Mouse (Mus musculus): ENCODE measurements at regions not wholly inside any gene's neighbourhood (a gene's known extent, or its start where the extent isn't known, plus 50 kb on each side); places are given as distances from the start of the nearest gene placed in this dataset.
"Not testable (repeated sequence)": the region's sequence is repeated elsewhere in the genome, so short reads cannot be mapped to it uniquely, and the experiment has no call there.

DNA sequence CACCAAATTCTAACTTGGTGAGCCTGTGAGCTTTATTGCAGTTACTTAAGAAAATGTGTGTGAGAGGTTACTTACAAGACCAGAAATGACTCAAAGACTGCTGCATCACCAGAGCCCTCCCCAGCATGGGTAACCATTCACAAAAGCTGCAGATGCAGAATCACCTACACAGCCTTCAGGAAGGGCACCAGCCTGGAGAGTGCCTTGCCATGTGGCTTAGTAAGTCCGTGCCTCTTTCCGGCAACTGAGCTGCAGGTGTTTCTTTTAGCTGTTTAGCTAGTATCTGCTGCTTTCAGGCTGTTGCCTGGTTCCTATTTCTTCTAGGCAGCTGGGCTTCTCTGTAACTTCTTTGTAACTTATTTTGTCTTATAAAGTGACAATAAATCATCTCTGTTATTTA lies 213.2 kb upstream of the Stxbp6 start:
- DNase-seq (ENCODE audit: low spot score) = no peak

DNA sequence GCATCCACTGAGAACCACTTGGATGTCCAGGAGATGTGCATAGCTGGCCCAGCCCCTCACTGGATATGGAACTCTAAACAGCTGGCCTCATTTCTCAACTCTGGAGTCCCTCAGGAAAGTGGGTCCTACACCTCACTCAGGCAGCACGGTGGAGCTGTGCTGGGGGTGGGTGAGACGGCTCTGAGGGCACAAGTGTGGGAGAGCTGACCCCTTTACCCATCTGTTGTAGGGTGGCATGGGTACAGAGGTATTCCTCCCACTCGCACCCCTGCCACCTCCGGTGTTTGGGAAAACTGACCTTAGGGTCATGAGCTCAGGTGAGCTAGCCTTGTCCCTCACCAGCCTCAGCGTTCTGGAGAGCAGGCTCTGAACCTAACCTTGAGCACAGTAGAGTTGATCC lies 181.8 kb upstream of the Stxbp6 start:
- DNase-seq (ENCODE audit: low spot score) = no peak

DNA sequence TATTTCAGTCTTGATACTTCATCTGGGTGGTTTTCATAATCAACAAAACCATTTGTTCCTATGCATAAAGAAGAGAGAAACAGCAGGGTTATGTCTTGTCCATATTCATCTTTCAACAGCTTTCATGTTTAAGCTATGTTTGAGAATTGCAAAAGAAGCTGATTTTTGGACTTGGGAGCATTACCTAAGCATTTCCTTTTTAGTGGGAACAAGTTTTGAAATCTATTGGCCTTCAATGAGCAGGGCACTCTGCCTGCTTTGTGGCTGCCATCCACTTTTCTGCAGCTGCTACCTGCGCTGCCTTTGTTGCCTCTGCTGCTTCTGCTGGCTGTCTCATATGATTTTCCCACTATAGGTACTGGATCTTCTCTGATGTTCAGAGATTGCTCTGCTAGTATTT lies 136.6 kb upstream of the Stxbp6 start:
- no peak for DNase-seq (ENCODE audit: low spot score)

DNA sequence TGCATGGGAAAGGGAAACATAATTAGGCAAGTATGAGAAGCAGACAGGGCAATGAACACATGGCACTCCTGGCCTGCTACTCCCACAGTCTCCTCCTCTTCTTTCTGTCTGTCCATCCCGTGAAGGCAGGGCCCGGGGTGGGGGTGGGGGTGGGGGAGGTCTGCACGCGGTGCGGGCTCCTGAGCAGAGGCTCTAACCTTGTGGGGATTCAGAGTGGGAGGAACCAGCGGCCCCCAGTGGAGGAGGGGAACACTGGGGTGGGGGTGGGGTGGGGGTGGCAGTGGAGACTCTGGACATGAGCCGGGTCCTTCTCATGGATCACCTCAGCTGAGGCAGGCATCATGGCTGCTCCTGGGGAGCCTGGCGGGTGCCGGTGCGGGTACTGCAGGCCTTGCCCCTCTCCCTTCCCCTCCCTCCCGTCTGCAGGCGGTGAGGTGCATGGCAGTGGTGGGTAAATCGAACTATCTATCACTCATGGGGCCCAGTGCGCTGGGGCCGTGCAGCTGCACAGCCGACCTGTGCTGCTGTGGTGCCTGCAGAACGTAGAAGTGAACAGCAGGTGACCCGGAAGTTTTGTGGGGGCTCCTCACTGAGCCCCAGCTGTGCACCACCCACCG lies 120.9 kb upstream of the Stxbp6 start:
- DNase-seq (ENCODE audit: low spot score) = no peak

DNA sequence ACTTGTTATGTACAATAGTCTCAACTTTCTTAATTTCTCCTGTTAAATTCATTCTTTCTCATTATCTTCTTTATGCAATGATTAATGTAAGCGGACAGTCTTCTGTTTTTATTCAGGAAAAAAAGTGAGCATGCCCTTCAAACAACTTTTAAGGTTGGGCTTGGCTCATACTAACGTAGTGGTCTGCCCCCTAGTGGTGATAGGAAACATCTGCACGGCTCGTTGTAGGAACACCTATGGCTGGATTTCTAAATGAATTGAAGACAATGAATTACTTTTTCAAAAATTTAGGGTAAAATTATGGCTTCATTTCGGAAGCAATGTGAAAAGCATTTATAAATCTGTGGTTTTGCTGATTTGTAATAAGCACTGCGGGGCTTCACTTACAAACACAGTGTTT lies 112.6 kb upstream of the Stxbp6 start:
- peak; percentile 43 for DNase-seq (ENCODE audit: low spot score)

DNA sequence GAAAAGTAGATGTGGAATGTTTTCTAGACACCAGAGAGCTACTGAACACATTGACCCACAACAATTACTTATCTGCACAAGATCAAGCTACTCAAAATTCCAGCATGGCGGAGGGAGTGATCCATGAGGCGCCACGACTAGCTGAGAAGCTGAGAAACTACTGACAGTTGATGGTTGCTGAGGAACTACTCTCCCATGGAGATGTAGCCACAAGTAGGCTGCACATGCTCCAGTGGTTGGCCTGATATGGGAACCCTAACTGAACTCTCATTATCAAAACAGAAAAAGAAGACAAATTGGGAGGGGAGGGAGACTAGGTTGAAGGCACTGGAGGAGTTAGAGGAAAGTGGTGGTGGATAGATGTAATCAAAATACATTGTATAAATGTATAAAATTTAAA lies 110.0 kb upstream of the Stxbp6 start:
- no peak for DNase-seq (ENCODE audit: low spot score)

DNA sequence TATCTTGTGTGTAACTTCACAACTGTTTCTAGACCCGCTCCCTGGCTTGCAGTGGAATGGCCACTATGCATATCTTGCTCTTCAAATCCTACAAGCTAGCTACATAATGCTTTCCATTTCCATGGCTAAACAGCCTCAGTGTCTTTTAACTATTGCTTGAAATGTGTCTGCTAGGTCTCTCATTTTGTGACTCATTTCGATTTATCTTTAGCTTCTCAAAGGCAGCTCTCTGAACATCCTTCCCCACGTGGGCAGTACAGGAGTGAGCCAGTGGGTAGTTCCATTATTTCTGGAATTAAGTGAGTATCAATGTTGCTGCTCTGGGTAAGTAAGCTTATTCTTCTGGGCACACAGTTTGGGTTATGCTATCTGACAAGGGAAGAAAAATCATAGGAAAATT lies 102.9 kb upstream of the Stxbp6 start:
- DNase-seq (ENCODE audit: low spot score) = no peak

DNA sequence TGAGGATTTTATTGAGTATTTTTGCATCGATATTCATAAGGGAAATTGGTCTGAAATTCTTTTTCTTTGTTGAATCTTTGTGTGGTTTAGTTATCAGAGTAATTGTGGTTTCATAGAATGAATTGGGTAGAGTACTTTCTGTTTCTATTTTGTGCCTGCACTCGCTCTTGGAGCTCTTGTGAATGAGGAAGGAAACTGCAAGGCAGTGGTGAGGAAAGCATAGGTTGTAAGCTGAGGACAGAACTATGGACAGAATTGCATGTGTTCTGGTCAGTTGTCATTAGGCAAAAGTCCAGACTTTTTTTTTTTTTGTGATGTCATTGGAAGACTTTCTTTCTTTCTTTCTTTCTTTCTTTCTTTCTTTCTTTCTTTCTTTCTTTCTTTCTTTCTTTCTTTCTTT lies 100.8 kb upstream of the Stxbp6 start:
- not testable (repeated sequence) for DNase-seq (ENCODE audit: low spot score)

DNA sequence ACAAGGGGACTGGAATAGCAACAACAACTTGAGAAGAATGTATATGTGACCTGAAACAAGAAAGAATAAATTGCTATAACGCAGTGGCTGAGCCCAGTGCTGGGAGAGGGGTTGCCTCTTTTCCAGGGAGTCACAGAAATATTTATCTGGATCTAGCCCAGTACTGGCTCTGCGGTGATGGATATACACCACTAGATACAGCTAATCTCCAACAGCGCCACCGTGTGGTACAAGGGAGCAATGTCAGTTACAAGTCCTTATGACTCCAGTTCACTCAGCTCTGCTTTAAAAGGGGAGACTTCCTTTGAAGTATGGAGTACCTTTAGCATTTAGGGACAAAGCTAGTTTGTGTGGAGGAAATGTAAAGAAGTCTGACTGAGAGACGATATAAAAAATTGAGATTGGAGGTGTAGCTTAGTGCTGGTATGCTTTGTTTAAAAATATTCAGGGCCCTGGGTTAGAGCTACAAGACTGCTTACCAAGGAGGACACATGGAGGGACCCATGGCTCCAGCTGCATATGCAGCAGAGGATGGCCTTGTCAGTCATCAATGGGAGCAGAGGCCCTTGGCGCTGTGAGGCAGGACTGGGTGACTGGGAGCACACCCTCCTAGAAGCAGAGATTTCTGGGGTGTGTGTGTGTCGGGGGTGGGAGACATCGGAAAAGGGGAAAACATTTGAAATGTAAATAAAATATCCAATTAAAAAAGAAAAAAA lies 97.6 kb upstream of the Stxbp6 start:
- DNase-seq (ENCODE audit: low spot score) = peak; percentile 28

DNA sequence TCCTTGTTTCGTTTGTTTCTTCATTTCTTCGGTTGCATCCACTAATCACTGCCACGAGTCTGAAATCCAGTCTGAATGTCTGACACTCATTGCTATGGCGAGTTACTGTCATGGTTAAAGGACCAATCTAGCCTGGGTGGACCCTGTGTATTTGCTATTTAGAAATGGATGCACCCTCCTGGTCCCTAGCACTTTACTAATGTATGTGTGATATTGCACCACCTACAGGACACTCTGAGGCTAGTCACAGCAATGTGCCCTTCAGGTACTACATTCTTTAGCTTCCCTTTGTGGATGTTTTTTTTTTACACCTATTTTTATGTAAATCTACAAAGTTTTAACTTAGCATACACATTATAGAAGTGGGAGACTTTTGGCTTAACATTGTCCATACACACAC lies 87.5 kb upstream of the Stxbp6 start:
- no peak for DNase-seq (ENCODE audit: low spot score)

DNA sequence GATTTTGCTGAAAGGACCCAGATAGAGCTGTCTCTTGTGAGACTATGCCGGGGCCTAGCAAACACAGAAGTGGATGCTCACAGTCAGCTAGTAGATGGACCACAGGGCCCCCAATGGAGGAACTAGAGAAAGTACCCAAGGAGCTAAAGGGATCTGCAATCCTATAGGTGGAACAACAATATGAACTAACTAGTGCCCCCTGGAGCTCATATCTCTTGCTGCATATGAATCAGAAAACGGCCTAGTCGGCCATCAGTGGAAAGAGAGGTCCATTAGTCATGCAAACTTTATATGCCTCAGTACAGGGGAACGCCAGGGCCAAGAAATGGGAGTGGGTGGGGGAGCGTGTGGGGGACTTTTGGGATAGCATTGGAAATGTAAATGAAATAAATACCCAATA lies 87.1 kb upstream of the Stxbp6 start:
- DNase-seq (ENCODE audit: low spot score) = not testable (repeated sequence)

DNA sequence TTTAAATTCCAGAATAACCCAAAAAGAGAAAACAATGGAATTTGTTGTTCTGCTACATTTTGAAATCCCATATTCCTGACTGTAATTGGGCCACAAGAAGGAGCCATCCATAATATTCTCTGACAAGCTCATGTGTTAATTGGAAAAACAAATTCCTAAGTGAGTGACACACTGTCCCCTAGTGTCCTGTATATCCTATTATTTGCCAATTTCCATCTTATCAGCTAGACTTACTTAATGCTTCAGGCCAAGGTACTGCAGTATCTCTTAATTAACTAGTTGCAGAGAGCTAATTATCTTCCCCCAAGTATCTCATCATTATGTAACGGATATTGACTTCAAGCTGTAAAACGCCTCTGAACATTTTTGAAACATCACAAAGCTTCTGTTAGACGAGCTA lies 84.5 kb upstream of the Stxbp6 start:
- DNase-seq (ENCODE audit: low spot score) = no peak

DNA sequence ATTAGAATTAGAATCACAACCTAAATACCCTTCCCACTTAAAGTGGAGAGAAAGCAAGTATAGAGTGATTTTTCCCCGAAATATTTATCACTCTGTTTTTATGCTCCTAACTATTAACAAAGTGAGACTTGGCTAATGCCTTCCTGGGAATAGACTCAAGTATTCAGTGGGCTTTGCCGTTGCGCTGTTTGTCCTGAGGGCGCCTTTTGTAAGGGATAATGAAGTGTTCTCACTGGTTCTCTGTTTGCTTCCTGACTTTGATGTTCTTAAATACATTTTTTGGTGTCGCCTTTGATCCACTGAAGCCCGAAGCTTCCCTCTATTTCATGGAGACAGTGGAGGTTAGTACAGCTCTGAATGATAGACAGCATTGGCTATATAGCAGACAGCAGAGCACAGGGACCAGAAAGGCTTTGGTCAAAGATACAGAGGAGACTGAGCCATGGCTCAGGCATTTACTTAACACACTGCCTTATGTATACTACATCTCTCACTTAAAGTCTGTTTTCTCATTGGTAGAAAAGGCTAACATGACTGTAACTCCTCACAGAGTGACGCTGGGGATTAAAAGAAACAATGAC lies 63.0 kb upstream of the Stxbp6 start:
- no peak for DNase-seq (ENCODE audit: low spot score)

DNA sequence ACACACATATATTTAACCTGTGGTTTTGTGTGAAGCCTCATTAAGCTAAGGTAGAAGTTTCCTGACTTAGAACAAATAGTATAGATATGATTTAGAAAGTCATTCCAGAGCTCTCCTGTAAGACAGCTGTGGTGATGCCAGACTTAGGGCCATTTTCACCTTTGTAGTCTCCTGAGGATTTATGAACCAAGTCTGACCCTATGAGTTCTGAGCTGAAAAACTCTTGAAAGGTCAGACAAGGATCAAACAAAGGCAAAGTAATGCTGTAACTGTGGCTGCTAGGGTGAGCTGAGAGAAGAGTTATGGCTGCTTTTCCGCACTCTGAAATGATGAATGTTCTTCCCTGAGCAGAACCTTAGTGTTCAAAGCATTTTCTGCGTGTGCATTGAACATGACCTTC lies 58.9 kb upstream of the Stxbp6 start:
- no peak for DNase-seq (ENCODE audit: low spot score)

DNA sequence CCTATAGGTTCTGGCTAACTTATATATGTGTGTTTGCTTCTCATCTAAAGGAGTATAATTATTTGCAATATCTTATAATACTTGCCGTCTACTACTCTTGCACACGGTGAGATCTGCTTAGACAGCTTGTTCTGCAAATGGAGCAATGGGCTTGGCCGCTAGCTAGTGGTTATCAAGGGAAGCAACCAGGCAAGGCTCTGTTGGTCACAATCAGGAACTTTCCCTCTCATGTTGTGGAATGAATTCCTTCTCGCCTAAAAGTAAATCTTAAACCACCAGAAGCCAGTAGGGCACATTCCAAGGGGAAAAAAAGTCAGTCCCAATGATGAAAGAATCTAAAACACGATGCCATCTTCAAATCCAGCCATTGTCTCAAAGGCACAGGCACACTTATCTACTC lies 56.6 kb upstream of the Stxbp6 start:
- DNase-seq (ENCODE audit: low spot score) = no peak

DNA sequence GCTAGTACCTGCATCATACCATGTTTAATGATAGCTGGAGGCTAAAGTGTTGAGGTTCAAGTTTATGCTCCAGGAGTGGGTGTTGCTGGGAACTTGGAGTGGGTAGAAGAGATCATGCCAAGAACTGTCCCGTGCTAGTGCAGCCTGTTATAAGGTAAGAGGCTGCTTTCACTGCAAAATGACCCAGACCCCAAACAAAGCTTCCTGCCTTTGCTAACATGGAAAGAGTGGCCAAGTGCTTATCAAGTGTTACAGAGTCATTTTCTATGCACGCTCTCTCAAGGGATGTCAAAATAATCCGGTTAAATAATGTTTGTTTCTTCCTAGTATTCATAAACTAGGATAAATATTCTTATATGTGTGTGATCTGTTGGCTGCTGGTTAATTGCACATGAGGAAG lies 51.4 kb upstream of the Stxbp6 start:
- DNase-seq (ENCODE audit: low spot score) = no peak

All from adipocyte (in vitro differentiated cells).